Mouse (Mus musculus) CD4-positive, CD25-positive, alpha-beta regulatory T cell, adult 2 months (primary cell): ENCODE results near the gene Lrrc8d.
A peak's percentile ranks its signal among the peaks of the same experiment; 100 is the strongest.
"Not testable (repeated sequence)": the region's sequence is repeated elsewhere in the genome, so short reads cannot be mapped to it uniquely, and the experiment has no call there.

Experiments used
- DNase-seq: peaks from one replicate; pipeline ENCODE4 v3.0.0-alpha.2; 2012; ENCODE audit warnings: low read depth, low spot score

The Lrrc8d gene

DNA sequence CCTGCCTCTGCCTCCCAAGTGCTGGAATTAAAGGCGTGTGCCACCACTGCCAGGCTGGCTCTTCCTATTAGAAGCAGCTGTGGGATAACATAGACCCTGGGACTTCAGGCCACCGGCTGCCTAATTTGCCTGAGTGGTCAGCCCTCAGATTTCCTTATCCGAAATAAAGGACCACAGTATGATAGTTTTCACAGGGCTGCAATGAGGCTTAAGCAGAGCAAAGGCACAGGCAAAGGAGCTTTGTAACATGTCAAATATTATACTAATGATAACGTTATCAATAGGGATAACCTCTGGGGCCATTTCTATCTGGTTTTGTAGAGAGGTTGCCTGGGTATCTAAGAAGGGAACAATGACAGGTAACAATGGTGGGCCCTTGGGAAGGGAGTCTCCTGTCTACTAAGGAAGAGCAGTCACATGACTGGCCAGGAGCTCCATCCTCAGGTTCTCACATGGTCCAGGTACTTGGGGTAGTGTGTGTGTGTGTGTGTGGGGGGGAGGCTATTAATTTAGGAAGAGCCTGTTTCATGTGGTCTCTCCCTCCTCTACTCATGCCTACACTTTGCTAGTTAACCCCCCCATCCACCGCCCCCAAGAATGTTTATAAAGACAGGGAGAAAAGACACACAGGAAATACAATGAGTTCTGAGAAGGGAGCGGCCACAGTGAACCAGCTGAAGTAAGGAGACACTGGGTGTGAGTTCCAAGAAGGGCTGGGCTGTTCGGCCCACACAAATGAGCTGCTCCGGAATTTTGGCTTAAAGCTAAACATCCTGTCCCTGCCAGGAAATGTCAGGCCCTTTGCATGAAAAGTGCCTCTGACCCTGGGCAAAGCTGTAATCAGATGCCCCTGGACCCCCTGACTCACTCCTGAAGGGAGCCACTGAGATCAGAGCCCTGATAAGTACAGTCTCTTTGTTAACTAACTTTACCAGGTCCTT, 159.3 kb downstream of the Lrrc8d start:
- DNase-seq, result peak; percentile 40

DNA sequence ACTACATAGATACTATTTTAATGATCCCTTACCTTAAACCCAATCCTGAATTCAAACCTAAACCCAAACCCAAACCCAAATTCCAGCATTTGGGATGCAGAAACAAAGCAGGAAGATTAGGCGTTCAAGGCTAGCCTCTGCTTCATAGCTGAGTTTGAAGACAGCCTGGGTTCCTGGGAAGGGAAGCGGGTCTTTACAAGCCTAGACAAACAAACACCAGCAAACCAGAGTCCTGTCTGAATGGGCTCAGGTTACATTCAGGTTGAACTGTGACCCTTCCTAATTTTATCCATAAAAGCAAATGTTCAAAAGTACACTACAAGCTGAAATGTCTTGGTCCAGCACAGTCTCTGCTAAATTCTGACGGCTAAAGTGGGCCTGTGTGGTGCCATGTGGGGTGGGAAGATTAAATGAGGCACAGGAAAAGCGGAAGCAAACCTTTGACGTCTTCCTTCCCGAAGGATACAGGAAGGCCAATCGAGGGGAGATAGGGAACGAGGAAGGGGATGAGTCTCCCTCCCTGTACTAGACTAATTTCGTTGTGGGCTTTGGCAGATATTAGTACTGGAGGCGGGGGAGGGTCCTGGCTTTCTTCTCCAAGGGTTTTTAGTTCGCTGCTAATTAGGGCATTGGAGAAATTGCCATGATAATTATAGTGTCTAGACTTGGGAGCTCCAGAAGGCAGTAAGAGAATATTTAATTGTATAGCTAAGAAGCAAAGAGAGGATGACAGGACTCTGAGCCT, 160.1 kb downstream of the Lrrc8d start:
- no peak for DNase-seq

- DNase-seq, result no peak
Observed at GRCm38 (mm10) chr5:105860461-105860835, 160.7 kb downstream of the Lrrc8d start.

- DNase-seq, result no peak
Observed at GRCm38 (mm10) chr5:105861616-105862015, 161.8 kb downstream of the Lrrc8d start.

- not testable (repeated sequence) for DNase-seq
Observed at GRCm38 (mm10) chr5:105865110-105865628, 165.4 kb downstream of the Lrrc8d start.

DNA sequence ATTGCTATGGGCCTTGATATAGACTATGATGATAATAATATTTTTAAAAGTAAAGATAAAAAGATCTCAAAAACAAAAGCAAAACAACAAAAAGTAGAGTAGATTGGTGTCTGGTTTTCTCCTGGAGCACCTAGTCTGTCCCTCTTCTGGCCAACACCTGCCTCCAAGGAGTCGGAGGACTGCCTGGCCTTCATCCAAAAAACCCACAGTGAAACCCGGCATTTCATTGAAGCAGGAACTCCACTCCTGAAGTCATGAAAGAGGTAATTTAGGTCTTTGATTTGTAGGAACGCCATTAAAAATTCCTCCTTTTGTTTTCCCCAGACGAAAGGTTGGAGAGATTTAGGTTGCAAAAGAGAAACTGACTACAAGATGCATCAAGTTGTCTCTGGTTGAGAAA, 167.7 kb downstream of the Lrrc8d start:
- no peak for DNase-seq

GRCm38 (mm10) chr5:105867841-105868447, 168.2 kb downstream of the Lrrc8d start:
- peak; percentile 17 for DNase-seq

- peak; percentile 90 for DNase-seq
Observed at GRCm38 (mm10) chr5:105868593-105868992, 168.8 kb downstream of the Lrrc8d start.

GRCm38 (mm10) chr5:105869739-105870138, 170.0 kb downstream of the Lrrc8d start:
- DNase-seq, result no peak

GRCm38 (mm10) chr5:105871140-105871539, 171.4 kb downstream of the Lrrc8d start:
- DNase-seq, result no peak

DNA sequence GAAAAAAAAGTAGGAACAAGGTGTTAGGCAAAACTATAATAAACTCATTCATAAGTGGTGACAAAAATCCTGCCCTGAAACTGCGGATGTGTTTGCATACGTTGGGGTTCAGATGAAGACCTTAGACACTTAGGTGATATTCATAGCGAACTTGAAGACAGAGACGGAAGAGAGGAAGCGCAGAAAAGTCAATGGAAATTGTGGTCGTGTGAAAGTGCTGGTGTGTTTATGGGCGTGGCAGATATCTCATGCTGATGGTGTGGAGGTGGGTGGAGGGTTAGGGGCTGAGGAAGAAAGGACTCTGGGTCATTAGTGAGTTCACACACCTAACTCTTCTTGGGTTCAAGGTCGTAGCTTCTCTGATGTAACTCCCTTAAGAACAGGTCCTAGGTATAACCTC, 172.4 kb downstream of the Lrrc8d start:
- peak; percentile 58 for DNase-seq

DNA sequence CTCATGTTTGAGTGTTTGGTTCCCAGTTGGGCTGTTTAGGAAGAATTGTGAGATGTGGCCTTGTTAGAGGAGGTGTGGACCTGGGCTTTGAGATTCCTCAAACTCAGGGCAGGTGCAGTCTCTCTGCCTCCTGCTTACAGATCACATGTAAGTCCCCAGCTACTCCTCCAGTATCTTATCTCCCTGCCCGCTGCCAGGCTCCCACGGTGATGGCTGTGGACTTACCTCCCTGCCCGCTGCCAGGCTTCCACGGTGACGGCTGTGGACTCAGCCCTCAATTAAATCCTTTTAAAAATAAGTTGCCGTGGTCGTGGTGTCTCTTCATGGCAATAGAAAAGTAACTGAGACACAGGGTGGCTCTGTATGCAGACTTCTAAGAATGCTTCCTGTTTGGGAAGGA, 173.1 kb downstream of the Lrrc8d start:
- DNase-seq, result no peak

GRCm38 (mm10) chr5:105873774-105874173, 174.0 kb downstream of the Lrrc8d start:
- no peak for DNase-seq

GRCm38 (mm10) chr5:105874476-105874875, 174.7 kb downstream of the Lrrc8d start:
- no peak for DNase-seq

- peak; percentile 95 for DNase-seq
Observed at GRCm38 (mm10) chr5:105876068-105876924, 176.5 kb downstream of the Lrrc8d start, which contains the start of gene Zfp326. Gene Zfp326, plus strand, starts transcription at chr5:105876565.

GRCm38 (mm10) chr5:105876925-105877774, 177.4 kb downstream of the Lrrc8d start:
- no peak for DNase-seq
